Mouse (Mus musculus) cortical plate, adult 2 months (tissue): ENCODE results near the gene Clp1. TPM values are rescaled to one million over a fixed set of nuclear protein-coding genes. Genes with fewer than 3 reads are reported as not detected.

Source experiments
- H3K27ac ChIP-seq: fragments of 200-500 bp; 2 replicates; pipeline ENCODE4 v1.5.1; 2012; ENCODE audit warnings: low read length, control low read depth, inconsistent platforms; ENCODE audit not compliant: insufficient read depth
- H3K4me1 ChIP-seq: fragments of 200-500 bp; 2 replicates; pipeline ENCODE4 v1.6.1; 2011; ENCODE audit warnings: low read length; ENCODE audit not compliant: control insufficient read depth, insufficient read depth
- H3K4me3 ChIP-seq: fragments of 200-500 bp; 2 replicates; pipeline ENCODE4 v1.5.1; 2011; ENCODE audit warnings: mild to moderate bottlenecking, low read length, control low read depth; ENCODE audit not compliant: insufficient read depth
- CTCF ChIP-seq: fragments of 200-500 bp; IDR thresholded peaks from 2 replicates; pipeline ENCODE4 v1.5.1; 2011; ENCODE audit warnings: mild to moderate bottlenecking, control low read depth, low read length; ENCODE audit not compliant: insufficient read depth; ENCODE audit errors: extremely low read depth
- POLR2A ChIP-seq: fragments of 200-500 bp; IDR thresholded peaks from 2 replicates; pipeline ENCODE4 v1.6.1; 2011; ENCODE audit warnings: mild to moderate bottlenecking, low read length, control low read depth; ENCODE audit not compliant: insufficient read depth; ENCODE audit errors: extremely low read depth
- polyA plus RNA-seq: library from polyadenylated mRNA; depleted of rRNA; stranded (reverse); fragments of >200 nt; gene quantifications from 2 replicates; pipeline ENCODE4 v1.2.3, GENCODE M21; 2012

Clp1 gene
- polyA plus RNA-seq, 1 experiment = 10.0 TPM

GRCm38 (mm10) chr2:84740608-84741333 is 13.6 kb upstream of the Clp1 start:
- Histone ChIP-seq H3K4me3 (no peak overlapping the region), H3K4me1 (peaks cover 2% of the 10 kb centered on the region; the same call in 1 of the 2 replicates), H3K27ac (no peak overlapping the region)
- TF ChIP-seq CTCF (peak; percentile 18; the same call in 1 of the 2 replicates), POLR2A (no peak)

GRCm38 (mm10) chr2:84738271-84738911 is 11.2 kb upstream of the Clp1 start:
- Histone ChIP-seq H3K4me1 (peaks cover 2% of the 10 kb centered on the region; the same call in 1 of the 2 replicates), H3K27ac (no peak overlapping the region), H3K4me3 (no peak overlapping the region)
- no peak for TF ChIP-seq POLR2A
- peak; percentile 15; the same call in 1 of the 2 replicates for TF ChIP-seq CTCF

- no peaks in the 10 kb centered on the region for H3K4me1 ChIP-seq
- H3K4me3 ChIP-seq = no peak overlapping the region
- no peak overlapping the region for H3K27ac ChIP-seq
- TF ChIP-seq POLR2A (no peak), CTCF (no peak)
Measured at GRCm38 (mm10) chr2:84737451-84737925, 10.3 kb upstream of the Clp1 start.

GRCm38 (mm10) chr2:84736312-84737161 is 9.4 kb upstream of the Clp1 start:
- Histone ChIP-seq H3K27ac (no peak overlapping the region), H3K4me1 (no peaks in the 10 kb centered on the region), H3K4me3 (peak overlapping the region; percentile 82)
- TF ChIP-seq POLR2A = no peak
- TF ChIP-seq CTCF = no peak

GRCm38 (mm10) chr2:84735346-84735920 is 8.3 kb upstream of the Clp1 start:
- H3K4me1 ChIP-seq = no peaks in the 10 kb centered on the region
- TF ChIP-seq CTCF (no peak), POLR2A (no peak)
- H3K4me3 ChIP-seq = peak overlapping the region; percentile 82
- no peak overlapping the region for H3K27ac ChIP-seq

- no peak for TF ChIP-seq POLR2A
- no peak for TF ChIP-seq CTCF
- Histone ChIP-seq H3K4me1 (no peaks in the 10 kb centered on the region), H3K4me3 (peak overlapping the region; percentile 82), H3K27ac (no peak overlapping the region)
Measured at GRCm38 (mm10) chr2:84734919-84735318, 7.8 kb upstream of the Clp1 start.

GRCm38 (mm10) chr2:84734351-84734864 is 7.3 kb upstream of the Clp1 start:
- TF ChIP-seq CTCF (no peak), POLR2A (no peak)
- Histone ChIP-seq H3K4me1 (no peaks in the 10 kb centered on the region), H3K4me3 (peak overlapping the region; percentile 82), H3K27ac (peak overlapping the region; percentile 52)

GRCm38 (mm10) chr2:84733579-84734300 is 6.6 kb upstream of the Clp1 start, which contains the start of gene Ypel4:
TSS of gene Ypel4 (plus strand) at chr2:84734058.
- Histone ChIP-seq H3K27ac (peak within 1 kb of the TSS; percentile 52), H3K4me1 (no peaks in the 10 kb centered on the region), H3K4me3 (peak within 1 kb of the TSS; percentile 82)
- TF ChIP-seq POLR2A (peak; percentile 88), CTCF (no peak)
